Mouse (Mus musculus): ENCODE results near the gene Hdac6. TPM values are rescaled to one million over a fixed set of nuclear protein-coding genes. Genes with fewer than 3 reads are reported as not detected.

Hdac6 gene
- polyA plus RNA-seq, 1 experiment: 70.7 TPM

GRCm38 (mm10) chrX:7966161-7966560, 18.5 kb upstream of the Hdac6 start:
- no peak overlapping the region for H3K4me3 ChIP-seq (ENCODE audit: insufficient read depth, low read length)
- no peak overlapping the region for H3K27ac ChIP-seq (ENCODE audit: insufficient read depth, low read length)
- H3K4me1 ChIP-seq (ENCODE audit: control insufficient read depth, insufficient read depth, low read length): no peaks in the 10 kb centered on the region
- TF ChIP-seq POLR2A (IDR thresholded peaks at IDR 0.05; ENCODE audit: extremely low read depth, insufficient read depth, low read length) (no peak), CTCF (IDR thresholded peaks at IDR 0.05; ENCODE audit: extremely low read depth, insufficient read depth, low read length) (no peak)

- Histone ChIP-seq H3K4me1 (ENCODE audit: control insufficient read depth, insufficient read depth, low read length) (no peaks in the 10 kb centered on the region), H3K4me3 (ENCODE audit: insufficient read depth, low read length) (no peak overlapping the region), H3K27ac (ENCODE audit: insufficient read depth, low read length) (no peak overlapping the region)
- TF ChIP-seq CTCF (IDR thresholded peaks at IDR 0.05; ENCODE audit: extremely low read depth, insufficient read depth, low read length): no peak
- TF ChIP-seq POLR2A (IDR thresholded peaks at IDR 0.05; ENCODE audit: extremely low read depth, insufficient read depth, low read length): no peak
These were observed 16.3 kb upstream of the Hdac6 start for GRCm38 (mm10) chrX:7963829-7964626.

GRCm38 (mm10) chrX:7958868-7959267, 11.2 kb upstream of the Hdac6 start:
- TF ChIP-seq CTCF (IDR thresholded peaks at IDR 0.05; ENCODE audit: extremely low read depth, insufficient read depth, low read length) (no peak), POLR2A (IDR thresholded peaks at IDR 0.05; ENCODE audit: extremely low read depth, insufficient read depth, low read length) (no peak)
- H3K4me1 ChIP-seq (ENCODE audit: control insufficient read depth, insufficient read depth, low read length): no peaks in the 10 kb centered on the region
- H3K27ac ChIP-seq (ENCODE audit: insufficient read depth, low read length): no peak overlapping the region
- no peak overlapping the region for H3K4me3 ChIP-seq (ENCODE audit: insufficient read depth, low read length)

- TF ChIP-seq CTCF (IDR thresholded peaks at IDR 0.05; ENCODE audit: extremely low read depth, insufficient read depth, low read length) (no peak), POLR2A (IDR thresholded peaks at IDR 0.05; ENCODE audit: extremely low read depth, insufficient read depth, low read length) (no peak)
- H3K4me1 ChIP-seq (ENCODE audit: control insufficient read depth, insufficient read depth, low read length): 0 out of 2 replicates have a peak, but pooled peaks cover 2% of the 10 kb centered on the region
- H3K27ac ChIP-seq (ENCODE audit: insufficient read depth, low read length): no peak overlapping the region
- no peak overlapping the region for H3K4me3 ChIP-seq (ENCODE audit: insufficient read depth, low read length)
These were observed 2.4 kb upstream of the Hdac6 start for GRCm38 (mm10) chrX:7950091-7950490.

- Histone ChIP-seq H3K4me1 (ENCODE audit: control insufficient read depth, insufficient read depth, low read length) (0 out of 2 replicates have a peak, but pooled peaks cover 2% of the 10 kb centered on the region), H3K4me3 (ENCODE audit: insufficient read depth, low read length) (peak overlapping the region; percentile 48), H3K27ac (ENCODE audit: insufficient read depth, low read length) (peak overlapping the region; percentile 38; the same call in 1 of the 2 replicates)
- TF ChIP-seq POLR2A (IDR thresholded peaks at IDR 0.05; ENCODE audit: extremely low read depth, insufficient read depth, low read length) (0 out of 2 replicates have a peak, but pooled peaks have one; percentile 35), CTCF (IDR thresholded peaks at IDR 0.05; ENCODE audit: extremely low read depth, insufficient read depth, low read length) (no peak)
These were observed 307 bp upstream of the Hdac6 start for GRCm38 (mm10) chrX:7947900-7948492.

- TF ChIP-seq POLR2A (IDR thresholded peaks at IDR 0.05; ENCODE audit: extremely low read depth, insufficient read depth, low read length) (no peak), CTCF (IDR thresholded peaks at IDR 0.05; ENCODE audit: extremely low read depth, insufficient read depth, low read length) (no peak)
- no peak overlapping the region for H3K27ac ChIP-seq (ENCODE audit: insufficient read depth, low read length)
- H3K4me3 ChIP-seq (ENCODE audit: insufficient read depth, low read length): no peak overlapping the region
- H3K4me1 ChIP-seq (ENCODE audit: control insufficient read depth, insufficient read depth, low read length): 0 out of 2 replicates have a peak, but pooled peaks cover 2% of the 10 kb centered on the region
These were observed 2.1 kb downstream of the Hdac6 start for GRCm38 (mm10) chrX:7945618-7946017.

GRCm38 (mm10) chrX:7937667-7938066, 10.0 kb downstream of the Hdac6 start:
- no peak overlapping the region for H3K4me3 ChIP-seq (ENCODE audit: insufficient read depth, low read length)
- TF ChIP-seq CTCF (IDR thresholded peaks at IDR 0.05; ENCODE audit: extremely low read depth, insufficient read depth, low read length): no peak
- no peak for TF ChIP-seq POLR2A (IDR thresholded peaks at IDR 0.05; ENCODE audit: extremely low read depth, insufficient read depth, low read length)

GRCm38 (mm10) chrX:7936874-7937273, 10.8 kb downstream of the Hdac6 start:
- H3K4me1 ChIP-seq (ENCODE audit: control insufficient read depth, insufficient read depth, low read length): no peaks in the 10 kb centered on the region
- no peak overlapping the region for H3K27ac ChIP-seq (ENCODE audit: insufficient read depth, low read length)
- no peak for TF ChIP-seq POLR2A (IDR thresholded peaks at IDR 0.05; ENCODE audit: extremely low read depth, insufficient read depth, low read length)
- TF ChIP-seq CTCF (IDR thresholded peaks at IDR 0.05; ENCODE audit: extremely low read depth, insufficient read depth, low read length): no peak
- no peak overlapping the region for H3K4me3 ChIP-seq (ENCODE audit: insufficient read depth, low read length)

More at GRCm38 (mm10) chrX:7937667-7938066, 10.0 kb downstream of the Hdac6 start:
- Histone ChIP-seq H3K4me1 (ENCODE audit: control insufficient read depth, insufficient read depth, low read length) (no peaks in the 10 kb centered on the region), H3K27ac (ENCODE audit: insufficient read depth, low read length) (no peak overlapping the region)

GRCm38 (mm10) chrX:7928270-7928790, 19.4 kb downstream of the Hdac6 start, which contains the start of gene Eras:
TSS of gene Eras (minus strand) at chrX:7928607.
- no peaks in the 10 kb centered on the region for H3K4me1 ChIP-seq (ENCODE audit: control insufficient read depth, insufficient read depth, low read length)
- H3K27ac ChIP-seq (ENCODE audit: insufficient read depth, low read length): no peak within 1 kb of the TSS
- no peak within 1 kb of the TSS for H3K4me3 ChIP-seq (ENCODE audit: insufficient read depth, low read length)
- TF ChIP-seq POLR2A (IDR thresholded peaks at IDR 0.05; ENCODE audit: extremely low read depth, insufficient read depth, low read length) (no peak), CTCF (IDR thresholded peaks at IDR 0.05; ENCODE audit: extremely low read depth, insufficient read depth, low read length) (no peak)

Measured in cortical plate, adult 2 months (tissue).